In genomic region chr7:120940343-120940742, GRCm38 (mm10) we compare ENCODE assay signal across 11 mouse cellular contexts.
DNase-seq lines count a peak whose midpoint lies in the region; ATAC-seq lines count a peak whose summit lies in the region.
"Had no signal": no experiment of that assay in that cellular context is flagged by ENCODE, and none has a peak within 500 bp of the region (broad histone marks: within the 10 kb centered on the region; RNA-seq: fewer than 3 reads in every experiment).

No protein-coding gene starts in this region.

- DNase-seq in frontal cortex, postnatal 36 days (ENCODE audit: low spot score in 2 of 2) = no peak
- DNase-seq in layer of hippocampus, adult 9-11 months = peak; percentile 73
- no peak for DNase-seq in layer of hippocampus, adult 9-10 months (ENCODE audit: low spot score)
- DNase-seq in brain, adult 2 months (ENCODE audit: low read depth, low spot score) = peak; percentile 85
- peak; percentile 68 for DNase-seq in kidney, postnatal 10 days
- no peak for DNase-seq in thymus, postnatal 36 days
- DNase-seq in embryo, embryonic 11 days = no peak
- DNase-seq: lung, embryonic 14.5 days; retina, postnatal 1 day; spleen, adult 18-20 months had no signal

- 0 out of 2 replicates have a peak, but pooled peaks have one; percentile 42 for ATAC-seq in frontal cortex, adult (ENCODE audit: low TSS enrichment)

Comparison
In these comparisons a context has a peak if more than half of its experiments do, and no peak if none do; other contexts are left out.
1. DNase-seq: peak in layer of hippocampus, adult 9-11 months (single experiment), brain, adult 2 months (single experiment) and kidney, postnatal 10 days (single experiment); none in frontal cortex, postnatal 36 days (0 of 2), layer of hippocampus, adult 9-10 months (single experiment), thymus, postnatal 36 days (0 of 2) and embryo, embryonic 11 days (single experiment).